Mouse (Mus musculus) CH12.LX (cell line): ENCODE data around the gene Trappc10. TPM values are rescaled to one million over a fixed set of nuclear protein-coding genes. Genes with fewer than 3 reads are reported as not detected.

Experiments
- DNase-seq: peaks from one replicate; pipeline ENCODE4 v3.0.0-alpha.2; 2013; ENCODE audit errors: extremely low read depth
- H3K27ac ChIP-seq: 2 replicates; pipeline ENCODE4 v1.5.1; 2012; ENCODE audit warnings: low read depth, mild to moderate bottlenecking, control low read depth, moderate library complexity; ENCODE audit not compliant: insufficient read depth
- H3K27me3 ChIP-seq: replicated peaks from 2 replicates; pipeline ENCODE3; 2012; ENCODE audit warnings: inconsistent platforms
- H3K36me3 ChIP-seq, 2 experiments: replicated peaks in 1 of 2; 2 replicates each; pipeline versions ENCODE3 to v1.6.1; 2012; ENCODE audit warnings: inconsistent platforms in 1 of 2, low read length in 1 of 2, mild to moderate bottlenecking in 1 of 2, mixed read lengths in 1 of 2, moderate library complexity in 1 of 2; ENCODE audit not compliant: control insufficient read depth in 1 of 2, insufficient read depth in 1 of 2
- H3K4me1 ChIP-seq, 2 experiments: 2 replicates each; pipeline ENCODE4 v1.6.1; 2012; ENCODE audit warnings: inconsistent platforms in 1 of 2, moderate library complexity in 1 of 2; ENCODE audit not compliant: insufficient read depth in 2 of 2, control insufficient read depth in 1 of 2
- H3K4me2 ChIP-seq: 2 replicates; pipeline ENCODE4 v1.6.1; 2012; ENCODE audit warnings: low read depth, mild to moderate bottlenecking, control low read depth; ENCODE audit not compliant: poor library complexity, insufficient read depth, severe bottlenecking
- H3K4me3 ChIP-seq, 3 experiments: fragments of 150-350 bp in 1 of 3; sonication (generic) in 1 of 3; replicated peaks in 1 of 3; 2 replicates each; pipeline versions ENCODE3 to v1.5.1; 2011 to 2012; ENCODE audit warnings: low read depth in 2 of 3, low read length in 2 of 3, mild to moderate bottlenecking in 2 of 3, moderate library complexity in 2 of 3, control low read depth in 1 of 3, improper control_type of control experiment in 1 of 3, inconsistent platforms in 1 of 3, mixed read lengths in 1 of 3; ENCODE audit not compliant: poor library complexity in 1 of 3
- H3K79me2 ChIP-seq: replicated peaks from 2 replicates; pipeline ENCODE4 v1.6.1; 2012; ENCODE audit warnings: mild to moderate bottlenecking, moderate library complexity; ENCODE audit not compliant: control insufficient read depth, poor library complexity, insufficient read depth, severe bottlenecking; ENCODE audit errors: extremely low read depth
- H3K9ac ChIP-seq: 2 replicates; pipeline ENCODE4 v1.6.1; 2012; ENCODE audit warnings: low read depth, mild to moderate bottlenecking, control low read depth, moderate library complexity; ENCODE audit not compliant: insufficient read depth
- H3K9me3 ChIP-seq: replicated peaks from 2 replicates; pipeline ENCODE3; 2012; ENCODE audit warnings: low read length, inconsistent platforms, mixed read lengths
- BHLHE40 ChIP-seq: IDR thresholded peaks from 2 replicates; pipeline ENCODE4 v1.6.1; 2011; ENCODE audit warnings: mild to moderate bottlenecking, low read depth, low read length, improper control_type of control experiment
- CHD2 ChIP-seq: IDR thresholded peaks from 2 replicates; pipeline ENCODE4 v1.6.1; 2011; ENCODE audit warnings: low read length, improper control_type of control experiment
- CTCF ChIP-seq, 2 experiments: IDR thresholded peaks in 1 of 2; conservative IDR thresholded peaks in 1 of 2; 2 replicates each; pipeline ENCODE4 v1.5.1; 2011 to 2012; ENCODE audit warnings: low read depth in 2 of 2, low read length in 2 of 2, improper control_type of control experiment in 1 of 2, inconsistent platforms in 1 of 2, mild to moderate bottlenecking in 1 of 2, moderate library complexity in 1 of 2
- E2F4 ChIP-seq: IDR thresholded peaks from 2 replicates; pipeline ENCODE4 v1.6.1; 2011; ENCODE audit warnings: low read depth, low read length, improper control_type of control experiment; ENCODE audit not compliant: insufficient replicate concordance
- ELF1 ChIP-seq: IDR thresholded peaks from 2 replicates; pipeline ENCODE4 v1.6.1; 2014; ENCODE audit warnings: low read depth, mild to moderate bottlenecking, inconsistent platforms, low read length, improper control_type of control experiment
- EP300 ChIP-seq: IDR thresholded peaks from 2 replicates; pipeline ENCODE4 v1.6.1; 2011; ENCODE audit warnings: low read length, improper control_type of control experiment
- ETS1 ChIP-seq: conservative IDR thresholded peaks from 2 replicates; pipeline ENCODE4 v1.6.1; 2012; ENCODE audit warnings: low read depth, mild to moderate bottlenecking, inconsistent platforms, low read length, improper control_type of control experiment, moderate library complexity
- HCFC1 ChIP-seq: IDR thresholded peaks from 2 replicates; pipeline ENCODE4 v1.6.1; 2012; ENCODE audit warnings: low read depth, mild to moderate bottlenecking, inconsistent platforms, low read length, improper control_type of control experiment
- IRF4 ChIP-seq: IDR thresholded peaks from 2 replicates; pipeline ENCODE4 v1.6.1; 2014; ENCODE audit warnings: low read depth, mild to moderate bottlenecking, inconsistent platforms, low read length, improper control_type of control experiment
- JUND ChIP-seq: conservative IDR thresholded peaks from 2 replicates; pipeline ENCODE4 v1.6.1; 2011; ENCODE audit warnings: low read depth, low read length, improper control_type of control experiment
- KAT2A ChIP-seq: IDR thresholded peaks from 2 replicates; pipeline ENCODE4 v1.6.1; 2012; ENCODE audit warnings: low read length, improper control_type of control experiment, inconsistent platforms; ENCODE audit not compliant: insufficient replicate concordance
- MAFK ChIP-seq: IDR thresholded peaks from 2 replicates; pipeline ENCODE4 v1.6.1; 2011; ENCODE audit warnings: low read length, improper control_type of control experiment; ENCODE audit not compliant: insufficient replicate concordance
- MAX ChIP-seq: IDR thresholded peaks from 2 replicates; pipeline ENCODE4 v1.6.1; 2011; ENCODE audit warnings: low read length, improper control_type of control experiment
- MAZ ChIP-seq: IDR thresholded peaks from 2 replicates; pipeline ENCODE4 v1.6.1; 2012; ENCODE audit warnings: low read depth, mild to moderate bottlenecking, inconsistent platforms, low read length, improper control_type of control experiment, moderate library complexity
- MEF2A ChIP-seq: IDR thresholded peaks from 2 replicates; pipeline ENCODE4 v1.6.1; 2014; ENCODE audit warnings: low read depth, mild to moderate bottlenecking, inconsistent platforms, low read length, improper control_type of control experiment, borderline replicate concordance
- MXI1 ChIP-seq: IDR thresholded peaks from 2 replicates; pipeline ENCODE4 v1.6.1; 2011; ENCODE audit warnings: mild to moderate bottlenecking, low read depth, low read length, improper control_type of control experiment
- MYC ChIP-seq: IDR thresholded peaks from 2 replicates; pipeline ENCODE4 v1.6.1; 2011; ENCODE audit warnings: low read depth, mild to moderate bottlenecking, improper control_type of control experiment, low read length
- NELFE ChIP-seq: IDR thresholded peaks from 2 replicates; pipeline ENCODE4 v1.6.1; 2011; ENCODE audit warnings: low read depth, low read length, improper control_type of control experiment
- NRF1 ChIP-seq: IDR thresholded peaks from 2 replicates; pipeline ENCODE4 v1.6.1; 2014; ENCODE audit warnings: low read depth, mild to moderate bottlenecking, inconsistent platforms, low read length, improper control_type of control experiment, moderate library complexity
- POLR2A ChIP-seq: IDR thresholded peaks from 2 replicates; pipeline ENCODE4 v1.6.1; 2011; ENCODE audit warnings: low read depth, mild to moderate bottlenecking, improper control_type of control experiment, low read length
- POLR2AphosphoS2 ChIP-seq: IDR thresholded peaks from 2 replicates; pipeline ENCODE4 v1.6.1; 2011; ENCODE audit warnings: low read depth, low read length, improper control_type of control experiment
- SIN3A ChIP-seq: IDR thresholded peaks from 2 replicates; pipeline ENCODE4 v1.6.1; 2012; ENCODE audit warnings: low read length, improper control_type of control experiment, inconsistent platforms
- TBP ChIP-seq: conservative IDR thresholded peaks from 2 replicates; pipeline ENCODE4 v1.6.1; 2011; ENCODE audit warnings: low read depth, low read length, improper control_type of control experiment
- TCF12 ChIP-seq: IDR thresholded peaks from 2 replicates; pipeline ENCODE4 v1.6.1; 2014; ENCODE audit warnings: low read depth, mild to moderate bottlenecking, inconsistent platforms, low read length, improper control_type of control experiment
- UBTF ChIP-seq: IDR thresholded peaks from 2 replicates; pipeline ENCODE4 v1.6.1; 2012; ENCODE audit warnings: low read depth, mild to moderate bottlenecking, inconsistent platforms, low read length, improper control_type of control experiment, moderate library complexity
- USF1 ChIP-seq: IDR thresholded peaks from 2 replicates; pipeline ENCODE4 v1.6.1; 2014; ENCODE audit warnings: low read depth, mild to moderate bottlenecking, inconsistent platforms, low read length, improper control_type of control experiment
- USF2 ChIP-seq: conservative IDR thresholded peaks from 2 replicates; pipeline ENCODE4 v1.6.1; 2011; ENCODE audit warnings: low read depth, low read length, improper control_type of control experiment
- ZMIZ1 ChIP-seq: IDR thresholded peaks from 2 replicates; pipeline ENCODE4 v1.6.1; 2012; ENCODE audit warnings: low read depth, mild to moderate bottlenecking, inconsistent platforms, low read length, improper control_type of control experiment
- ZNF384 ChIP-seq: IDR thresholded peaks from 2 replicates; pipeline ENCODE4 v1.6.1; 2012; ENCODE audit warnings: low read depth, low read length, improper control_type of control experiment, inconsistent platforms
- dilution Hi-C: fragments of 300-500 bp; cut with MboI; formaldehyde crosslinking; loops from 2 replicates; pipeline ENCODE4 v1.14.3; 2020; ENCODE audit warnings: low sequenced_read_pairs; ENCODE audit not compliant: extremely low pct_unique_long_range_greater_than_20kb, extremely low pct_ligation_motif_present
- in situ Hi-C: fragments of 300-500 bp; cut with MboI; formaldehyde crosslinking; loops from 3 replicates; pipeline ENCODE4 v1.14.3; 2019; ENCODE audit warnings: low sequenced_read_pairs, low pct_ligation_motif_present, low pct_unique_long_range_greater_than_20kb, mixed read lengths
- polyA plus RNA-seq: library from polyadenylated mRNA; unstranded; fragments of >175 nt; gene quantifications from 2 replicates; pipeline ENCODE4 v1.2.1, GENCODE M21; 2012; ENCODE audit warnings: low read depth; ENCODE audit not compliant: insufficient read length
- total RNA-seq, 2 experiments: library from RNA; depleted of rRNA; stranded (reverse); fragments of 300-350 nt in 1 of 2; fragments of >200 nt in 1 of 2; gene quantifications; 2 replicates each; pipeline ENCODE4 v1.2.3; 2012 to 2014

Gene Trappc10
- total and polyA plus RNA-seq, 3 experiments, result 22.1 to 26.7 (median 26.5) TPM

GRCm38 (mm10) chr10:78169281-78170042, 75.0 kb downstream of the Trappc10 start, which contains the start of gene D10Jhu81e:
Gene D10Jhu81e (minus strand): TSS chr10:78169782.
- Histone ChIP-seq H3K4me2 (peak within 1 kb of the TSS; percentile 63), H3K27ac (peak within 1 kb of the TSS; percentile 24; the same call in 1 of the 2 replicates), H3K4me3 (peak within 1 kb of the TSS; percentile 77 to 88 (median 85)), H3K79me2 (no peaks in the 10 kb centered on the region), H3K4me1 (peaks cover 17 to 26% of the 10 kb centered on the region in 2 experiments), H3K9me3 (no peaks in the 10 kb centered on the region), H3K9ac (peak within 1 kb of the TSS; percentile 53), H3K36me3 (peaks cover 67 to 80% of the 10 kb centered on the region in 2 experiments), H3K27me3 (no peaks in the 10 kb centered on the region)
- TF ChIP-seq EP300 (no peak), SIN3A (peak; percentile 91), CHD2 (0 out of 2 replicates have a peak, but pooled peaks have one; percentile 15), UBTF (0 out of 2 replicates have a peak, but pooled peaks have one; percentile 45), JUND (no peak), MEF2A (0 out of 2 replicates have a peak, but pooled peaks have one; percentile 39), MAX (peak; percentile 59; the same call in 1 of the 2 replicates), E2F4 (no peak), USF2 (no peak), CTCF (conservative IDR thresholded peaks at IDR 0.05 in 1 of 2, IDR thresholded peaks at IDR 0.05 in 1 of 2; ENCODE audit: low read depth in 2 of 2, low read length in 2 of 2) (no peak), IRF4 (peak; percentile 38; the same call in 1 of the 2 replicates), BHLHE40 (peak; percentile 50; the same call in 1 of the 2 replicates), ETS1 (no peak), USF1 (no peak), POLR2AphosphoS2 (peak; percentile 86), MXI1 (peak; percentile 91), NRF1 (peak; percentile 100), NELFE (peak; percentile 92), KAT2A (0 out of 2 replicates have a peak, but pooled peaks have one; percentile 30), TBP (peak; percentile 76), POLR2A (peak; percentile 86), MAFK (no peak), ZNF384 (no peak), MAZ (peak; percentile 31; the same call in 1 of the 2 replicates), ZMIZ1 (peak; percentile 90), MYC (0 out of 2 replicates have a peak, but pooled peaks have one; percentile 33), TCF12 (peak; percentile 91), ELF1 (peak; percentile 71), HCFC1 (peak; percentile 69)
- peak; percentile 98 for DNase-seq
- in situ Hi-C loops (loop anchor here (5.0 kb wide), 1 partner anchor 137 kb away; no protein-coding TSS in a partner anchor), dilution Hi-C loops (no loop called here)
